Mouse (Mus musculus) urinary bladder, postnatal 4 days (tissue): Measurements from ENCODE around the gene Kcnrg.
"Not testable (repeated sequence)": the region's sequence is repeated elsewhere in the genome, so short reads cannot be mapped to it uniquely, and the experiment has no call there.

ENCODE experiments used
- DNase-seq, 2 experiments: peaks; one replicate each; pipeline ENCODE4 v3.0.0; 2021 to 2022; ENCODE audit warnings: low spot score in 2 of 2

Kcnrg gene

GRCm38 (mm10) chr14:61607157-61607556, at the start of gene Kcnrg:
TSS of gene Kcnrg (plus strand) at chr14:61607457.
- DNase-seq, result no peak

DNA sequence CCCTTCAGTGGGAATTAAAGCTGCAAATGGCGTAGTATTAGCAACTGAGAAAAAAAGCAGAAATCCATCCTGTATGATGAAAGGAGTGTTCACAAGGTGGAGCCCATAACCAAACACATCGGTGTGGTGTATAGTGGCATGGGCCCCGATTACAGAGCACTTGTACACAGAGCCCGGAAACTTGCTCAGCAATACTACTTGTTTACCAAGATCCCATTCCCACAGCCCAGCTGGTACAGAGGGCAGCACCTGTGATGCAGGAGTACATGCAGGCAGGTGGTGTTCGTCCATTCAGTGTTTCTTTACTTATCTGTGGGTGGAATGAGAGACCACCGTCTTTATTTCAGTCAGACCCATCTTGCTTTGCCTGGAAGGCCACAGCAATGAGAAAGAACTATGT, 48.4 kb upstream of the Kcnrg start:
- no peak for DNase-seq

DNA sequence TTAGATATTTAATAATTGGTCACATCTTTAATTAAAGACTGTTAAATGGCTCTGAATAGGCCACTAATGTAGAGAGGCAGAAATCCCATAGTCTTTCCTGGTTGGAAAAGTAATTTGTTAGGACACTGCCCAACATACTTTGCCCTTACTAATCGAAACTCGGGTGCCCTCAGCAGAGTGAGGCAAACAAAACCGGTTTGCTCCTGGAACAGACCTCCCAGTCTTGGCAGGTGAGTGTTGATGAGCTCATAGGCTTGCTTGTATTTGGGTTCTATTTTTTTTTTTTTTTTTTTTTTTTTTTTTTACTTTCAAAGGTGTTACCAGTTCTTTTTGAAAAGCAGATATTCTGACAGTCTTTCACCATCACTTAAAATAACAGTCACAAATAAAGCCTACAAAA, 47.4 kb upstream of the Kcnrg start:
- DNase-seq, result no peak

DNA sequence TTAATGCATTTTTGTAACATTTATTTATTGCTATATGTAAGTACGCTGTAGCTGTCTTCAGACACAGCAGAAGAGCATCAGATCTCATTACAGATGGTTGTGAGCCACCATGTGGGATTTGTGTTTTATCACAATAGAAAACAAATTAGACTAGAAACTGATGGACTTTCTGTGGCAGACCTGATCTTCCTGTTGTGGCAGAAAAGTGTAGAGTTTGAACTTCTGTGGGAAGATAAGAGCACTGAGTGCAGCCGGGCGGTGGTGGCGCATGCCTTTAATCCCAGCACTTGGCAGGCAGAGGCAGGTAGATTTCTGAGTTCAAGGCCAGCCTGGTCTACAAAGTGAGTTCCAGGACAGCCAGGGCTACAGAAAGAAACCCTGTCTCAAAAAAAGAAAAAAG, 41.0 kb upstream of the Kcnrg start:
- DNase-seq, result not testable (repeated sequence)

DNA sequence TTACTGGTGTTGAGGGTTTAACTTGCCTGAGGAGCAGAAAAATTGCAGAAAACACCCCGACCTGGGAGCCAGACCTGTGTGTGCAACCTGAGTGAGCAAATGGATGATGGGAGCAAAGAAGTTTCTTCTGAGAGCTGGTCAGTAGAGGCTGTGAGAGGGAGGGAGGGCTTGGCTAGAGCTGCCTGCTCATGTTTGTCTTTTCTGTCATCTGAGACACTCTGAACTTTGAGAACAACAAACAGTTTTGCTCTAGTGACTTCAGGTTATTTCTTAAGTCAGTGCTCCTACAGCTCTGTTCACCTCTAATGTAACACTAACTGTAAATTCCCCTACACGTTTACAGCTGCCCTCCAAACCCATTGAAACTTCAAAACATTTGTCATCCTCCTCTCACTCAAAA, 37.9 kb upstream of the Kcnrg start:
- no peak for DNase-seq

- peak; percentile 67 to 90 for DNase-seq
Measured at GRCm38 (mm10) chr14:61571366-61571765, 35.9 kb upstream of the Kcnrg start.

GRCm38 (mm10) chr14:61572131-61572530, 35.1 kb upstream of the Kcnrg start:
- DNase-seq, result no peak

DNA sequence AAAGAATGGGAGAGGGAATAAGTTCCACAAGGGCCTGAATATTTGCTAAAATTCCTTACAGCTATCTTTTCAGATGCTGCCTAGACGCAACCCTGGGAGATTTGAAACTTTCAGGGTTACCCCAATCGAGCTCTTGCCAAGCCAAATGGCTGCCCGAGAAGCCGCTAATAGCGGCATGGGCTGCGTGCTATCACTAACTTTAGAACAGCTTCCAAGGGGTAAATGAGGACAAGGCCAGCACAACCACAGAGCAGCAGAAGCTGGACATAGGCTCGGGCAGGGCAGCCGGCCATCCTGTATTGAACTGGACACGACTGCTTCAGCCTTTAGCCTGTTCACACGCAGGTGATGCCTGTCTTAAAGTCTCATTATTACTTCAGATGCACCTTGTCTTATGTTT, 32.2 kb upstream of the Kcnrg start:
- DNase-seq, result peak in 1 of 2 experiments; percentile 34

DNA sequence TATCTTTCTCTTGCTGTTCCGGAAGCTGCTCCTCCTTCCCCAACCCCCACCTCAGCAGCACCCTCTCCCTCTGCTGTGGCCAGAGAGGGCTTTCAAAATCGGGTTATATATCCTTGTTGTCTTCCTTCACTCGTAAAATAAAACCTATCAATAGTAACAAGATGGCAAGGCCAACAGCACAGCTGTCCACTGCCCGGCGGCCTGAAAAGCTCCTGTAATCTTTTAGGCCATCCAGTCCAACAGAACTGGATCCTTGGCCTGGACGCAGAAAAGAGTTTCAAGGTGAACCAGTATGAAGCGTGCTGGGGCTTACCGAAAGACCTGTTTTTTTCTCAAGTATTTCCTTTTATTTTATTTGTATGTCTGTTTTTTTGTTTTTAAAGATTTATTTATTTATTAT, 31.3 kb upstream of the Kcnrg start:
- DNase-seq, result no peak

GRCm38 (mm10) chr14:61589288-61590065, 17.8 kb upstream of the Kcnrg start:
- no peak for DNase-seq

DNA sequence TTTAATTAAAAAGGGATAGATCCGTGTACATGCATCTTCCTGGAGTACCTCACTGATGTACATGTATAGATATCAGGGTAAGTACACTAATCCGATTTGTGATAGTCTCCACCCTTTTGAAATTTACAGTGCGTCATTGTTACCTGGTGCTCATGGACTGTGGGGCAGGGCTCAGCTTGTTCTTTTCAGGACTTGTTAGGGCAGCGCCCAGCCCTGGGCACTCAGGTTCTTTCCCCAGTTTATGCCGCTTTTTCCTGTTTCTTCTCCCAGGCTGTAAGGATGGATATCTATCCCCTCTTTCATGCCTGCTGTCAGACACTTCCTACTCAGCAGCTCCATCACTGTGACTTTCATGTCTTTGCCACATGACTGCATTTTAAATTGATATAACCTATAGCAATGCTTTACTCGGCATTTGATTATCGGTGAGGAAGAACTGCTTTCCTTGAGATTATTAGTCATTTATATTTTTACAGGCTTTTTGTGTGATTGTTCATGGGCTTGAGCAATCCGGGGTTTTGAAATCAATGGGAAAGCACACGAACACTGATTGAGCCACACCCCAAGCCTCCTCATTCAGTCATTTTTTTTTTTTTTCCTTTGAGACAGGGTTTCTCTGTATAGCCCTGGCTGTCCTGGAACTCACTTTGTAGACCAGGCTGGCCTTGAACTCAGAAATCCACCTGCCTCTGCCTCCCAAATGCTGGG, 10.4 kb upstream of the Kcnrg start:
- no peak for DNase-seq

DNA sequence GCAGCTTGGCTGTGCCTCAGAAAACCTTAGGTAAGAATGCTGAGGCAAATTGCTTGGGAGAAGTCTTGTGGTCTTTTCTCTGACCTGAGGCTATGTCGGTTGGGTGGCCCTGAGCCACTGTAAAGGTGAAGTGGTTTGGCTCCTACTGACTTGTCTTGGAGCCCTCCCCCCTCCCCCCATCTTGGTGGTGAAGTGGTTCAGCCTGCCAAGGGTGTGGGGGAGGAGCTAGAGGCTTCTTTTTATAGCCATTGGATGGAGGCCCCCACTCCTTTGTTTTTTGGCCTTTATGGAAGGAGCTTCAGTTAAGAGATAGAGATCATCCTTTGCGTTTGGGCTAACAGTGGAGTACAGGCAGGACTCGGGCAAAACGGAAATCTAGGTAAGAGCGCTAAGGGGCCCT, 9.3 kb upstream of the Kcnrg start, which contains the start of gene Trim13:
Trim13 (plus strand) TSS at position 280 of the 400 bp plus-strand sequence.
- no peak for DNase-seq

GRCm38 (mm10) chr14:61599057-61599806, 8.0 kb upstream of the Kcnrg start:
- peak; percentile 88 to 90 for DNase-seq

- DNase-seq, result no peak
Measured at GRCm38 (mm10) chr14:61601348-61601747, 5.9 kb upstream of the Kcnrg start.

DNA sequence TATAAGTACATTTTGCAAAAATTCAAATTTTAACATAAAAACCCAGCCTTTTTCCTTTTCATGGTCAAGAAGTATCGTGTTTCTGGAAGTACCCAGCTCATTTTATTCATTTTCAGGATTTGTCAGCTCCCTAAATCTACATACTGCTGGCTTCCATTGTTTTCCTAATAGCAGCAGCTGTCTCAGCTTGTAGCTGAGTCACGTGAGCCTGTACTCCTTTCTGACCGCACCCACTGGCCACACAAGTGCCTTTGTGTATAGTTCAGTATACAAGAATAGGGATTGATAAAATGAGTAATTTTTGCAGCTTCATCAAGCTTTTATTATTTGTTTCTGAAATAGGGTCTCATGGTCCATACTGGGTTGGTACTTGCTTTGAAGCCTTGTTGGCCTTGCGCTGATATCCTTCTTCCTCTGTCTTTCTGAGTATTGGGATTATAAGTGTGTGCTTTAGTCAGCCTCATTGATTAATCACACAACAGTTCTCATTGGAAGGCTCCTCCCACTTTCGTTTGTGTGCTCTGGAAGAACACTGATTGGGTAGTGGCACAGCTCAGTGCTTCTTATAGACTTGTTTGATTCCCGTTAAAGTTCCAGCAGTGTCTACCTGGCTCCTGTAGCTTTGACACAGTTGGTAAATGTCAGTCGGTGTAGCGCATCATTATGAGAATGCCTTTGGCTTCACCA, 4.0 kb upstream of the Kcnrg start:
- no peak for DNase-seq

DNA sequence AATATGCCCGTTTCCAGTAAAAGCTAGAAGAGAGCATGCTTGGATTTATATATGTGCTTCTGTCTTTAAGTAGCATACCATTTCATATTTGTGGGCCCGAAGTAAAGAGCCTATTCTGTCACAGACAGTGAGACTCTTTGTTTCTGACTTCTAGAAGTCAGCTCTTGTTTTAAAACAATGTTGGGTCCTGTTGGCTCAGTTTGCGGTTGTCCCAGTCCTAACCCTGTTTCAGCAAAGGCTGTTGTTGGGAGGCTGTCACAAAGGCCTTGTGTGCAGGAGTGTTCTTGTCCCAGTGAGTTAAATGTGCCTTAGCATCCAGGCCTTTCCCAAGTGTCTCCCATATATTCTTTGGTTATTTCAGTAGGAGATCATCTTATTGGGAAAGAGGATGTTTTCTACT, 3.2 kb upstream of the Kcnrg start:
- no peak for DNase-seq

GRCm38 (mm10) chr14:61606088-61606487, 1.2 kb upstream of the Kcnrg start:
- not testable (repeated sequence) for DNase-seq

- DNase-seq, result no peak
Measured at GRCm38 (mm10) chr14:61611766-61612165, 4.5 kb downstream of the Kcnrg start.

GRCm38 (mm10) chr14:61613319-61613718, 6.1 kb downstream of the Kcnrg start:
- DNase-seq, result no peak

DNA sequence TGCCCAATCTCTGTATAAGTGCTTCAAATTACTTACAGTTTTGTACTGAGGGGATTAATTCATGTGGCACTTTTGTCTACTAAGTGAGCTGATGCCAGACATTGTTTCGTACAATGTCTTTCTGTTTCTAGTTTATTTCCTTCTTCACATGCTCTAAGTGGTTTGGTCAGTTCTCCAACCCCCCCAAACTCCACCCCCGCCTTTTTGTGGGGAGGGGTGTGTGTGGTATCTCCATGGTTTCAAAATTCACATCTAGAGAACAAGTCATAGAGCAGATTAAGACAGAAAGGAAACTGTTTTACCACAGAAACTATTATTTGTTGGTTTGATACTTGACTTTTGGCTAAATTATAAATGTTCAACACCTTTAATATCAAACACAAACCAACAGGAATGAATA, 13.1 kb downstream of the Kcnrg start:
- no peak for DNase-seq

GRCm38 (mm10) chr14:61635969-61636368, 28.7 kb downstream of the Kcnrg start:
- no peak for DNase-seq

DNA sequence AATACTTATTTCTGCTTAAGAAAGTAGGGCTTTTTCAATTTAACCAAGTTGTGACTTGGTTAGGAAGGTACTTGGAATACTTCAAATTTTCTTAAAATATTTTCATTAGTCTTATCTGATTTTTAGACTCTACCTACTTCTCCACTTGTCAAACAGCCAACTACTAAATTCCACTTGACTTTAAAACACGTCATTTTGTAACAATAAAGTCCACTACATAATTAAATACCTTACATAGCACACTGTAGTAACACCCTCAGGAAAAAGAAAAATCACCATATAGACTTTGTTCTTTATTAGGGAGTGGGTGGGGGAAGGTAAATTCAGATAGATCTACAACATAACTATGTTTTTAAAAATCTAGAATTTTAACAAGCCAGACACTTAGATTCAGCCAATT, 35.4 kb downstream of the Kcnrg start:
- DNase-seq, result no peak
